Mouse (Mus musculus) G1E (cell line): Measurements from ENCODE around the gene Taok1.

Source experiments
- CTCF ChIP-seq: IDR thresholded peaks from 2 replicates; pipeline ENCODE4 v1.5.1; 2012; ENCODE audit warnings: low read depth, low read length, inconsistent platforms, mixed read lengths
- GATA1 ChIP-seq: IDR thresholded peaks from 2 replicates; pipeline ENCODE4 v1.6.1; 2012; ENCODE audit warnings: borderline replicate concordance, low read length, inconsistent platforms, mixed read lengths
- GATA2 ChIP-seq: IDR thresholded peaks from 2 replicates; pipeline ENCODE4 v1.6.1; 2012; ENCODE audit warnings: low read depth, low read length, inconsistent platforms, borderline replicate concordance
- POLR2AphosphoS5 ChIP-seq: IDR thresholded peaks from 2 replicates; pipeline ENCODE4 v1.6.1; 2012; ENCODE audit warnings: low read depth, low read length, inconsistent platforms; ENCODE audit not compliant: insufficient replicate concordance
- TAL1 ChIP-seq: conservative IDR thresholded peaks from 2 replicates; pipeline ENCODE4 v1.6.1; 2012; ENCODE audit warnings: low read depth, low read length, inconsistent platforms, mixed read lengths

- no peak for TF ChIP-seq GATA1
- no peak for TF ChIP-seq CTCF
- TF ChIP-seq POLR2AphosphoS5: no peak
- TF ChIP-seq TAL1: no peak
- no peak for TF ChIP-seq GATA2
Observed at GRCm38 (mm10) chr11:77532202-77532846, 75.3 kb downstream of the Taok1 start.
